Mouse (Mus musculus): ENCODE measurements around the gene Gprin1. TPM values are rescaled to one million over a fixed set of nuclear protein-coding genes. Genes with fewer than 3 reads are reported as not detected.

Gprin1 gene
- polyA plus RNA-seq, 1 experiment, result not detected

DNA sequence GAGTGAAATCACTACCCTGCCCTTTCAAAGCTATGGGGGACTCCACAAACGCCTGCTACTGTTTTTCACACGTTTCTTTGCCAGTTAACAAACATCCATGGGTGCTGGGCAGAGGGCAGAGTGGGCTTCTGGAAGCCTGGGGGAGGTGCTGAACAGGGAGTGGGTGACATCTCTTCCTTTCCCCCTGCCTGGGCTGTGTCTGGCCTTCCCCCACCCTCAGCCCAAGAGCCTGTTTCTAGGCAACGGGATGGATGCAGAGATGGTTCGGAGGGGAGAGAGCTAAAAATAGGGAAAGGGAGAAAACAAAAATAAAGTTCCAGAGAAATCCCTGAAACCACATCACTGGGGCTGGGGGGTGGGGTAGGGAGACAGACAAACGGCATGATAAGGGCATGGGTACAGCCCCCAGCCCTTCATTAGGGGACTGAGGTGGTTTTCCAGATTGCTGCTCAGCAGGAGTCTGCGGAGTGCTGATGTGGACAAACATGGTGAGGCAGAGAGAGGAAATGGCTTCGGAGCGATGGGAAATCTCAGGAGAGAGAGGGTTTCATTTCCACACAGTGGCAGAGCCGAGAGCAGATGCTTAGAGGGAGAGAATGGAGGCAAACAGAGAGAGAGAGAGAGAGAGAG lies 5.6 kb upstream of the Gprin1 start:
- peaks cover 6% of the 10 kb centered on the region for H3K4me1 ChIP-seq (ENCODE audit: control insufficient read depth)
- no peaks in the 10 kb centered on the region for H3K36me3 ChIP-seq (ENCODE audit: control insufficient read depth)
- TF ChIP-seq TAL1 (IDR thresholded peaks at IDR 0.05; ENCODE audit: low read length) (no peak), GATA1 (IDR thresholded peaks at IDR 0.05; ENCODE audit: low read length) (no peak)
- H3K4me3 ChIP-seq (replicated peaks), result no peak overlapping the region
- H3K27me3 ChIP-seq (ENCODE audit: control insufficient read depth), result peaks cover 45% of the 10 kb centered on the region
- H3K9me3 ChIP-seq (ENCODE audit: control insufficient read depth, low read length), result no peaks in the 10 kb centered on the region

DNA sequence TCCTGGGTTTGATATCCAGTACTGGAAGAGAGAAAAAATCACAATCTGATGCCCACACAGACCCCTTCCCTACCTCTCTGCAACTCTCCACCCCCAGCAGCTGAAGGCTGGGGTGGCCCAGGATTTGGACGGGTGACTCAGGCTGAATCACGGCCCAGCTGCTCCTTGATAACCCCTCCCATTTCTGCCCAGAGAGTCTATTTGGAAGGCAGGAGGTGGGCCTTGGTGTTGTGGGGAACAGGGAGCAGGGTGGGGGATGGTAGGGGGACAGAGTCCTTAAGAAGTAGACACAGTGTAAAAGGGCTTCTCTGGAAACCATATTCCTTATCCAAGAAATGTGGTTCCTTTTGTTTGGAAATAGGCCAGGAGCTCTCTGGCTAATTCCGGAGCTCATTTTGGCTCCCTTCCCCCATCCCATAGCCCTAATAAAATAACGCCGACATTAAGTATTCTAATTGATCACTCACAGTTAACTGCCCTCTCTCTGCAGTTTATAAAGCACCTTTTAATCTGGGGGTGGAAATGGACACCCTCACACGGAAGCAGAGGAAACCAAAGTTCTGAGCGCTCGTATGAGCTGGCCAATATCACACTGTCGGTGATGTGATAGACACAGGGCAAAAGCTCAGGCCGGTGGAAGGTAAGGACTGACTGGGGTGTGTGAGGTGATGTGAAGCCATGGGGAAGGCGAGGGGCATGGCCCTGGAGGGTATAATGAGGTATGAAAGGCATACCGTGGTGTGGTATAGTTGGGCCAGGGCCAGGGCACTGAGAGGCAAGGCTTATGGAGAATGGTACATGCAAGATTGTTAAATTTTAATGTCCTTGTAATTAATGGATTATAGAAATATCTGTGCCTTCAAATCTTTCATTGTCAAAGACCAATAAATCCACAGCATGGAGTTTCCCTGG lies 4.8 kb upstream of the Gprin1 start:
- TF ChIP-seq GATA1 (IDR thresholded peaks at IDR 0.05; ENCODE audit: low read length), result no peak
- no peak for TF ChIP-seq TAL1 (IDR thresholded peaks at IDR 0.05; ENCODE audit: low read length)
- H3K36me3 ChIP-seq (ENCODE audit: control insufficient read depth), result no peaks in the 10 kb centered on the region
- H3K4me1 ChIP-seq (ENCODE audit: control insufficient read depth), result peaks cover 6% of the 10 kb centered on the region
- H3K27me3 ChIP-seq (ENCODE audit: control insufficient read depth), result peaks cover 50% of the 10 kb centered on the region
- peaks cover 2% of the 10 kb centered on the region; the same call in 1 of the 2 replicates for H3K9me3 ChIP-seq (ENCODE audit: control insufficient read depth, low read length)
- H3K4me3 ChIP-seq (replicated peaks), result no peak overlapping the region

DNA sequence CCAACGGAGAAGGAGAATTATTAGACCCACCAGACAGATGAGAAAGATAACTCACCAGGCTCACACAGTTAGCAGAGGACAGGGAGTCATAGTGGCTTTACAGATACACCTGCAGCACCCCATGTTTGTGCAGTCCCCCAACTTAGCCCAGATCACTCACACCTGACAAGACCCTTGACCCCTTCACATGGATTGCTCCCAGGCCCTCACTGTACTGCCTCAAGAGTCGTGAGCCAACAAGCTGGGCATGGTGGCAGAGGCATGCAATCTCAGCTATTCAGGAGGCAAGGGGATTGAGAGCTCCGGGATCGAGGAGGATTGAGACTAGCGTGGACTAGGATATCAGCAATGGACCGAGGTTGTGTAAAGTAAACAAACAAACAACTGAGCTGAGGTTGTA lies 4.1 kb upstream of the Gprin1 start:
- TF ChIP-seq GATA1 (IDR thresholded peaks at IDR 0.05; ENCODE audit: low read length), result no peak
- peaks cover 2% of the 10 kb centered on the region; the same call in 1 of the 2 replicates for H3K9me3 ChIP-seq (ENCODE audit: control insufficient read depth, low read length)
- H3K27me3 ChIP-seq (ENCODE audit: control insufficient read depth), result peaks cover 53% of the 10 kb centered on the region
- H3K36me3 ChIP-seq (ENCODE audit: control insufficient read depth), result no peaks in the 10 kb centered on the region
- H3K4me3 ChIP-seq (replicated peaks), result no peak overlapping the region
- peaks cover 6% of the 10 kb centered on the region for H3K4me1 ChIP-seq (ENCODE audit: control insufficient read depth)

DNA sequence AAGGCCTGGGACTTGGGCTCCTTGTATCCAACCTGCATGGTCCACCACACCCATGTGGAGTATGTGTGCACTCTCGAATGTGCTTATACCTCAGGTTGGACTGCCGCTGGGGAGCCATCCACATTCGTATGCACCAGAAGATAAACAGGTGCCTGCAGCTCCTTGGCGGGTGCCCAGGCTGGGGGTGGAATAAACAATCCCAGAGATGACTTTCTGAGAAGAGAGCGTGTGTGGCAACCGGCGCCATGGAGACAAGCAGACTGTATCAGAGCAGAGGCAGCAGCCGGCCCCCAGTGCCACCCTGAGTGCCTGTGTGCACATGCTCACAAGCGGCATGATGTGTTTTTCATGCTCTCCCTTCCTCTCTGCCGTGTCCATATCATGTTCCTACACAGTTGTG lies 3.0 kb upstream of the Gprin1 start:
- no peak for TF ChIP-seq GATA1 (IDR thresholded peaks at IDR 0.05; ENCODE audit: low read length)
- TF ChIP-seq TAL1 (IDR thresholded peaks at IDR 0.05; ENCODE audit: low read length), result no peak
- peaks cover 52% of the 10 kb centered on the region for H3K27me3 ChIP-seq (ENCODE audit: control insufficient read depth)
- H3K9me3 ChIP-seq (ENCODE audit: control insufficient read depth, low read length), result peaks cover 2% of the 10 kb centered on the region; the same call in 1 of the 2 replicates
- no peaks in the 10 kb centered on the region for H3K36me3 ChIP-seq (ENCODE audit: control insufficient read depth)
- no peak overlapping the region for H3K4me3 ChIP-seq (replicated peaks)
- H3K4me1 ChIP-seq (ENCODE audit: control insufficient read depth), result no peaks in the 10 kb centered on the region

DNA sequence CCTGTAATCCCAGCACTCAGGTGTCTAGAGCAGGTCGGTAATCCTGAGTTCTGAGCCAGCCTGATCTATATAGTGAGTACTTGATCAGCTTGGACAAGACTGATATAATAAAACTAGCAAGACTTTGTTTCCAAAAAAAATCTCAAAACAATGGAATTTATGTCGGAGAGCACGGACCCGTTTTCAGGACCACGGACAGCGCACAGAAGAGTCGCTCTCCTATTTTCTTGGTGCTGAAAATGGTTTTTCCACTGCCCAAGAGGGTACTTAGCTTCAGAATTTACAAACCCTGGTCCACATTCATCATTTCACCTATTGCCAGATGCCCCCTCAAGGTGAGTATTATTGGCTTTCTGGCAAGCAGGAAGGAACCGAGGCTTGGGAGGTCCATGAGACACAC lies 1.0 kb upstream of the Gprin1 start:
- Histone ChIP-seq H3K4me3 (replicated peaks) (no peak overlapping the region), H3K4me1 (ENCODE audit: control insufficient read depth) (no peaks in the 10 kb centered on the region), H3K27me3 (ENCODE audit: control insufficient read depth) (peaks cover 56% of the 10 kb centered on the region), H3K9me3 (ENCODE audit: control insufficient read depth, low read length) (peaks cover 2% of the 10 kb centered on the region; the same call in 1 of the 2 replicates), H3K36me3 (ENCODE audit: control insufficient read depth) (no peaks in the 10 kb centered on the region)
- TF ChIP-seq GATA1 (IDR thresholded peaks at IDR 0.05; ENCODE audit: low read length) (no peak), TAL1 (IDR thresholded peaks at IDR 0.05; ENCODE audit: low read length) (no peak)

DNA sequence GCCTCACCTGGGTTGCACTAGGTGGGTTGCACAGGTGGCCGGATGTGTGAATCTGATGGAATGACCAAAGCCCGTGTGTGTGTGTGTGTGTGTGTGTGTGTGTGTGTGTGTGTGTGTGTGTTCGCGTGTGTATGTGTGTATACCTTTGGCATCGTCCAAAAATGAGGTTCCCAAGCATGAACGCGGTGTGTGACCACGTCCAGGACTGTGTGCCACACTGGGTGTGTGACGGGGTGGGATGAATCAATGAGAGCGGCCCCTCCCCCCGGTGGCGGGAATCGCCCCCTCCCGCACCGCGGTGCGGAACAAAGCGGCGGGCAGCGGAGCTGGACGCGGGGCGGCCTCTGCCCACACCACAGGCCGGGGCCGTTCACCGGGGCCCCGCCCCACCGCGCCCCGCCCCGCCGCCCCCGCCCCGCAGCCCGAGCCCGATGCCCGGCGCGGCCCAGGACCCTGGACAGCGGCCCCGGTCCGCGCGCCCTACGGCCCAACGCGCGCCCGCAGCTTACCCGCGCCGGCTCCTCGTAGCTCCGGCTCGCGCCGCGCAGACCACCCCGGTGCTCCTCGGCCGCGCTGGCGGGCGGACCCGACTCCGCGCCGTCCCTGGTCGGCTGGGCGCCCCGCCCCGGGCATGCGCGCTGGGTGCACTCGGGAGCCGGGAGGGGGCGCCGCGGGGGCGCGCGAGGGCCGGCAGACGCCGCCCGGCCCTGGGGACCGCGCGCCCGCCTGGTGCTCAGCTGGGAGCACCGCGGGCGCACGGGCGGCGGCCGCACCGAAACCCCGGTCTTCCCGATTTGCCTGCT lies 412 bp downstream of the Gprin1 start:
- peak overlapping the region; percentile 33 for H3K4me3 ChIP-seq (replicated peaks)
- H3K9me3 ChIP-seq (ENCODE audit: control insufficient read depth, low read length), result peaks cover 2% of the 10 kb centered on the region; the same call in 1 of the 2 replicates
- peaks cover 59% of the 10 kb centered on the region for H3K27me3 ChIP-seq (ENCODE audit: control insufficient read depth)
- TF ChIP-seq GATA1 (IDR thresholded peaks at IDR 0.05; ENCODE audit: low read length), result no peak
- no peak for TF ChIP-seq TAL1 (IDR thresholded peaks at IDR 0.05; ENCODE audit: low read length)
- H3K4me1 ChIP-seq (ENCODE audit: control insufficient read depth), result no peaks in the 10 kb centered on the region
- H3K36me3 ChIP-seq (ENCODE audit: control insufficient read depth), result no peaks in the 10 kb centered on the region

DNA sequence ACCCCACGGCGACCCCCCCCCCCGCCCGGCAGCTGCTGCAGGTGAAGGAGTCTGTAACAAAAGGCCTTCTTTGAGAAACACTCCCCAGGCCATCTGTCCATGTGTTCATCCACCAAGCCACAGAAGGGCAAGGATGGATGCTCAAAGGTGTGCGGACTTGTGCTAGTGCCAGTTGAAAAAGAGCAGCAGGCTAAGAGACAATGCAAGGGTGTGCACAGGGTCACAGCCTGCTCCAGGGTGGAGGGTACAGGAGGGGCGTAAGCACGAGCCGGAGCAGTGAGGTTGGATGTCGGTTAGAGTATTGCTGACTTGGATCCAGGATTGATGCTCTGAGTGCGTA lies 983 bp downstream of the Gprin1 start:
- no peak for TF ChIP-seq GATA1 (IDR thresholded peaks at IDR 0.05; ENCODE audit: low read length)
- TF ChIP-seq TAL1 (IDR thresholded peaks at IDR 0.05; ENCODE audit: low read length), result no peak
- no peaks in the 10 kb centered on the region for H3K4me1 ChIP-seq (ENCODE audit: control insufficient read depth)
- H3K4me3 ChIP-seq (replicated peaks), result no peak overlapping the region
- H3K27me3 ChIP-seq (ENCODE audit: control insufficient read depth), result peaks cover 59% of the 10 kb centered on the region
- peaks cover 2% of the 10 kb centered on the region; the same call in 1 of the 2 replicates for H3K9me3 ChIP-seq (ENCODE audit: control insufficient read depth, low read length)
- H3K36me3 ChIP-seq (ENCODE audit: control insufficient read depth), result no peaks in the 10 kb centered on the region

DNA sequence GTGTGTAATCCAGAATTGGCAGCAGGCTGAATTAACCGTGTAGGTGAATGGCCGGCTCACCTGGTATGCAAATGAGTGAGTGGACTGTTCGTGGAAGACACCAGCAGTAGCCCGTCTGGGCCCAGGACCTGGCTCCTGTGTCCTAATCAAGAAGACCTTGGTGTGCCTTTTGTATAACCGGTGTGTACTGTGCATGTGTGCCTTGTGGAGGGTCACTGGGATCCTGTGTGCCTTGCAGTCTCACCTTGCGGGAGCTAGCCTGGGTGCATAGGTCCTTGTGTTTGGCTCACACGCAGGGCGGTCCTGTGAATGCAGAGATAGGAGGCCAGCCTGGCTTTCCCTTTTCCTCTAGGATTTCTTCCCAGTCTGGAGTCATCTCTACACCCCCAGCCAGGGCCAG lies 1.5 kb downstream of the Gprin1 start:
- H3K4me1 ChIP-seq (ENCODE audit: control insufficient read depth), result no peaks in the 10 kb centered on the region
- no peak overlapping the region for H3K4me3 ChIP-seq (replicated peaks)
- no peaks in the 10 kb centered on the region for H3K36me3 ChIP-seq (ENCODE audit: control insufficient read depth)
- TF ChIP-seq GATA1 (IDR thresholded peaks at IDR 0.05; ENCODE audit: low read length) (no peak), TAL1 (IDR thresholded peaks at IDR 0.05; ENCODE audit: low read length) (no peak)
- H3K27me3 ChIP-seq (ENCODE audit: control insufficient read depth), result peaks cover 58% of the 10 kb centered on the region
- peaks cover 2% of the 10 kb centered on the region; the same call in 1 of the 2 replicates for H3K9me3 ChIP-seq (ENCODE audit: control insufficient read depth, low read length)

DNA sequence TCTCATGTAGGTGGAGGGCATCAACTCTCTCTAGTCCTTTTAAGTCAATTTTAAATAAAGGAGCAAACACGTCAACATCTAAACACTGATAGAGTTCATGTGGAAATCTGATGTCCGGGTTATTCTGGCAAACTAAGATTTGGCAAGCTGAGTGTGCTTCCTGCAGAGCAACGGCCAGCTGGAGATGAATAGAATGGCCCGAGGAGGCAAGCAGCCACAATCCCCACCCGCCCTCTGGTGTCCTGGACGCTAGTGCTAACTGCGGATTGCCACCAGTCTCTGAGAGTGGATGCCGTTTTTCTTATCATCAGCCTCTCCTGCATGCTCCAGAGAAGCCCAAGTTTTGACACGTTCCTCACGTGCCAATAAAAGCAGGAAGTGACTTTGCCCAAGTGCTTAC lies 2.8 kb downstream of the Gprin1 start:
- H3K36me3 ChIP-seq (ENCODE audit: control insufficient read depth), result no peaks in the 10 kb centered on the region
- peaks cover 2% of the 10 kb centered on the region; the same call in 1 of the 2 replicates for H3K9me3 ChIP-seq (ENCODE audit: control insufficient read depth, low read length)
- no peak for TF ChIP-seq TAL1 (IDR thresholded peaks at IDR 0.05; ENCODE audit: low read length)
- TF ChIP-seq GATA1 (IDR thresholded peaks at IDR 0.05; ENCODE audit: low read length), result no peak
- H3K4me3 ChIP-seq (replicated peaks), result no peak overlapping the region
- peaks cover 57% of the 10 kb centered on the region for H3K27me3 ChIP-seq (ENCODE audit: control insufficient read depth)
- H3K4me1 ChIP-seq (ENCODE audit: control insufficient read depth), result no peaks in the 10 kb centered on the region

Data from erythroblast, embryonic 14.5 days (primary cell).